Mouse (Mus musculus) limb, embryonic 10.5 days (tissue): ENCODE data around the gene Rnft2. TPM values are rescaled to one million over a fixed set of nuclear protein-coding genes. Genes with fewer than 3 reads are reported as not detected.

ENCODE experiments used
- DNase-seq: peaks from one replicate; pipeline ENCODE4 v3.0.0-alpha.2; 2017; ENCODE audit warnings: low spot score
- H3K27ac ChIP-seq: fragments of 300-500 bp; sonication (generic); 2 replicates; pipeline ENCODE4 v1.5.1; 2016; ENCODE audit warnings: mild to moderate bottlenecking
- H3K27me3 ChIP-seq: fragments of 300-500 bp; sonication (generic); 2 replicates; pipeline ENCODE4 v1.6.1; 2016; ENCODE audit warnings: low read depth, mild to moderate bottlenecking; ENCODE audit not compliant: poor library complexity, severe bottlenecking
- H3K36me3 ChIP-seq: fragments of 300-500 bp; sonication (generic); 2 replicates; pipeline ENCODE4 v1.6.1; 2016; ENCODE audit warnings: mild to moderate bottlenecking, moderate library complexity
- H3K4me1 ChIP-seq: fragments of 300-500 bp; sonication (generic); 2 replicates; pipeline ENCODE4 v1.6.1; 2016
- H3K4me3 ChIP-seq: fragments of 300-500 bp; sonication (generic); 2 replicates; pipeline ENCODE4 v1.5.1; 2016; ENCODE audit warnings: mild to moderate bottlenecking, moderate library complexity
- H3K9me3 ChIP-seq: fragments of 300-500 bp; sonication (generic); replicated peaks from 2 replicates; pipeline ENCODE4 v1.6.1; 2016; ENCODE audit warnings: mild to moderate bottlenecking
- WGBS: fragments of 180-500 bp; shearing (Covaris S2); methylation state at CpG from one replicate; pipeline ENCODE4 v1.1.7; 2016; 5-methylcytosine and 5-hydroxymethylcytosine counted together
- polyA plus RNA-seq: library from polyadenylated mRNA; unstranded; fragments of >200 nt; fragmentation: Nextera tagmentation; extraction: Ambion mirVana; gene quantifications from 2 replicates; pipeline ENCODE4 v1.2.1, GENCODE M21; 2016

Gene Rnft2
- polyA plus RNA-seq, 1 experiment from 2014 or later: 4.9 TPM

GRCm38 (mm10) chr5:118236891-118237290 lies 8.0 kb downstream of the Rnft2 start:
- Histone ChIP-seq H3K36me3 (peaks cover 46% of the 10 kb centered on the region), H3K27ac (no peak overlapping the region), H3K4me3 (no peak overlapping the region), H3K4me1 (no peaks in the 10 kb centered on the region), H3K27me3 (no peaks in the 10 kb centered on the region), H3K9me3 (no peaks in the 10 kb centered on the region)
- DNase-seq: no peak
- WGBS: 85% methylated on average over 12 of the region's 12 CpGs

GRCm38 (mm10) chr5:118230071-118230611 lies 14.8 kb downstream of the Rnft2 start:
- no peaks in the 10 kb centered on the region for H3K9me3 ChIP-seq
- H3K36me3 ChIP-seq: peaks cover 39% of the 10 kb centered on the region
- DNase-seq: no peak
- WGBS: 93% methylated on average over 13 of the region's 13 CpGs
- H3K27me3 ChIP-seq: no peaks in the 10 kb centered on the region
- no peaks in the 10 kb centered on the region for H3K4me1 ChIP-seq
- no peak overlapping the region for H3K27ac ChIP-seq
- H3K4me3 ChIP-seq: no peak overlapping the region

DNA sequence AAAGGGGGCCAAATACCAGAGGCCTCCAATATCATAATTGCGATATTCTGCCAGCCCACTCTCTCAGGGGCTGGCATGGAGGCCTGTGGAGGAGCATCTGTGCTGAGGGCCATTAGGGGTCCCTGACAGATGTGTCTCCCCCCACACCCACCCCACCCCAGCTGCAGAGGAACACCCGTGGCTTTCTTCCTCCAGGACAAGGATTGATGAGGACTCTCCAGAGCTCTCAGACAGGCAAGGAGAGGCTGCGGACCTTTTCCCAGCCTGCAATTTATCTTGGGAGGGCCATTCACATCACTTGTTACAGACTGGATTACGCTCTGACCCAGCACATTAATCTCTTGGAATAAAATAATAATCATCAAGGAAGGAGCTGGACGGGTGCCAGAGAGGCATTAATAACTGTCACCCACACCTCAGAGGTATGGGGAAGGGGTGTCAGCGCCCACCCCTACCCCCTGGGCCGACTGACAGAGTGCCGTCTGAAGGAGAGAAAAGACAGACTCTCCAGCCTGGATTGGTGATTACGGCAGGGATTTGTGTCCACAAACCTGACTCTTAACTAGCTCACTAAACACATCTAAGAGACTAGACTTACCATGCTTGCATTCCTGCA lies 21.7 kb downstream of the Rnft2 start:
- Histone ChIP-seq H3K36me3 (peaks cover 28% of the 10 kb centered on the region), H3K9me3 (no peaks in the 10 kb centered on the region), H3K27me3 (no peaks in the 10 kb centered on the region), H3K27ac (no peak overlapping the region), H3K4me3 (no peak overlapping the region), H3K4me1 (no peaks in the 10 kb centered on the region)
- 43% methylated on average over 9 of the region's 9 CpGs for WGBS
- no peak for DNase-seq

GRCm38 (mm10) chr5:118217410-118217809 lies 27.5 kb downstream of the Rnft2 start:
- H3K27ac ChIP-seq: no peak overlapping the region
- no peaks in the 10 kb centered on the region for H3K27me3 ChIP-seq
- no peaks in the 10 kb centered on the region for H3K9me3 ChIP-seq
- peaks cover 19% of the 10 kb centered on the region for H3K4me1 ChIP-seq
- peaks cover 26% of the 10 kb centered on the region for H3K36me3 ChIP-seq
- no peak for DNase-seq
- 80% methylated on average over 6 of the region's 6 CpGs for WGBS
- no peak overlapping the region for H3K4me3 ChIP-seq

- peak; percentile 77 for DNase-seq
- peak overlapping the region; percentile 50 for H3K4me3 ChIP-seq
- H3K27ac ChIP-seq: peak overlapping the region; percentile 37; the same call in 1 of the 2 replicates
- H3K9me3 ChIP-seq: no peaks in the 10 kb centered on the region
- H3K4me1 ChIP-seq: peaks cover 27% of the 10 kb centered on the region
- H3K36me3 ChIP-seq: peaks cover 16% of the 10 kb centered on the region
- 10% methylated on average over 24 of the region's 24 CpGs for WGBS
- no peaks in the 10 kb centered on the region for H3K27me3 ChIP-seq
These were observed 30.3 kb downstream of the Rnft2 start for GRCm38 (mm10) chr5:118214418-118215154.

GRCm38 (mm10) chr5:118214012-118214411 lies 30.9 kb downstream of the Rnft2 start:
- Histone ChIP-seq H3K4me1 (peaks cover 31% of the 10 kb centered on the region), H3K36me3 (peaks cover 16% of the 10 kb centered on the region), H3K4me3 (peak overlapping the region; percentile 50), H3K9me3 (no peaks in the 10 kb centered on the region), H3K27me3 (no peaks in the 10 kb centered on the region), H3K27ac (peak overlapping the region; percentile 37; the same call in 1 of the 2 replicates)
- WGBS: 38% methylated on average over 5 of the region's 5 CpGs
- DNase-seq: no peak

GRCm38 (mm10) chr5:118205852-118206251 lies 39.1 kb downstream of the Rnft2 start:
- H3K27ac ChIP-seq: no peak overlapping the region
- peaks cover 4% of the 10 kb centered on the region; the same call in 1 of the 2 replicates for H3K36me3 ChIP-seq
- H3K27me3 ChIP-seq: peaks cover 18% of the 10 kb centered on the region
- peaks cover 44% of the 10 kb centered on the region for H3K4me1 ChIP-seq
- H3K4me3 ChIP-seq: no peak overlapping the region
- no peak for DNase-seq
- 69% methylated on average over 8 of the region's 8 CpGs for WGBS
- H3K9me3 ChIP-seq: no peaks in the 10 kb centered on the region

- H3K9me3 ChIP-seq: no peaks in the 10 kb centered on the region
- H3K4me3 ChIP-seq: no peak overlapping the region
- H3K27me3 ChIP-seq: peaks cover 22% of the 10 kb centered on the region
- H3K4me1 ChIP-seq: peaks cover 42% of the 10 kb centered on the region
- H3K27ac ChIP-seq: no peak overlapping the region
- peaks cover 4% of the 10 kb centered on the region; the same call in 1 of the 2 replicates for H3K36me3 ChIP-seq
- WGBS: 52% methylated on average over 16 of the region's 16 CpGs
- DNase-seq: no peak
These were observed 40.1 kb downstream of the Rnft2 start for GRCm38 (mm10) chr5:118204675-118205440.

DNA sequence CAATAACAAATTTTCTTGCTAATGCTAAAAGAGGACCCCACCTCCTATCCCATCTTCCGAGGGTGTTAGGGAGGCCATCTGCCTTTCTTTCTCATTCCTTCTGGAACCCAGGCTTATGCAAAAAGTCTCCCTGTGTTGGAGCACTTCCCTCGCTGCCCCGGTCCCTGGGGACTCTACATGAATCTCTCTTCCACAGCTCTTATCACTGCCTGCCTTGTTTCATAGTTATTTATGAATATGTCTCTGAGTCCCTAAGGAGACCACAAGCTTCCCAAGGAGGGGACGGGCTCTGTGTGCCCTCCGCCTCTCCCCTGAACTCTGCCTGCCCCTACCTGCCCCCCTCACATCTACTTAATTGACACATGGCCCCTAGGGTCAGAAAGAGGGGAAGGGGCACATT lies 45.2 kb downstream of the Rnft2 start:
- Histone ChIP-seq H3K4me3 (no peak overlapping the region), H3K36me3 (peaks cover 4% of the 10 kb centered on the region; the same call in 1 of the 2 replicates), H3K27ac (no peak overlapping the region), H3K4me1 (peaks cover 22% of the 10 kb centered on the region), H3K9me3 (no peaks in the 10 kb centered on the region), H3K27me3 (peaks cover 23% of the 10 kb centered on the region)
- DNase-seq: no peak
- WGBS: 69% methylated on average over 5 of the region's 5 CpGs

DNA sequence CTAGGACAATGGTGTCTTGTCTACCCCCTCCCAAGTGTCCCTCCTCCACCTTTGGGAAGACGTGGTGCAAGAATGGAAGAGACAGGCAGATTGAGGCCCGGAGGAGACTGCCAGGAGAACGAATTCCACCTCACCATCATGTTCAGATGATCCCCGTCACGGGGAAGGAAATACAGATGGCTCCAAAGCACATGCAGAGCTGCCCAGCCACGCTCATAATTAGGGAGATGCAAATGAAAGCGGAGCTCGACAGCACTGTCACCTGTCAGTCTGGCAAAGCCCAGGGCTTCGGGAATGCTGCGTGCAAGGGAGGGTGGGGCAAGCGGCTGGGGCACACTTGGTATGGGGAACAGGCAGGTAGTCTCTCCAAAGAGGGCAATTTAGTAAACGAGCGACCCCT lies 47.5 kb downstream of the Rnft2 start:
- H3K27me3 ChIP-seq: peaks cover 45% of the 10 kb centered on the region
- no peaks in the 10 kb centered on the region for H3K9me3 ChIP-seq
- no peak for DNase-seq
- H3K27ac ChIP-seq: no peak overlapping the region
- no peak overlapping the region for H3K4me3 ChIP-seq
- H3K36me3 ChIP-seq: peaks cover 4% of the 10 kb centered on the region; the same call in 1 of the 2 replicates
- 73% methylated on average over 13 of the region's 13 CpGs for WGBS
- peaks cover 21% of the 10 kb centered on the region for H3K4me1 ChIP-seq

- Histone ChIP-seq H3K27me3 (peaks cover 66% of the 10 kb centered on the region), H3K27ac (no peak overlapping the region), H3K9me3 (no peaks in the 10 kb centered on the region), H3K4me3 (no peak overlapping the region), H3K4me1 (peaks cover 48% of the 10 kb centered on the region), H3K36me3 (no peaks in the 10 kb centered on the region)
- DNase-seq: no peak
- 30% methylated on average over 18 of the region's 18 CpGs for WGBS
These were observed 52.7 kb downstream of the Rnft2 start for GRCm38 (mm10) chr5:118192221-118192620.

DNA sequence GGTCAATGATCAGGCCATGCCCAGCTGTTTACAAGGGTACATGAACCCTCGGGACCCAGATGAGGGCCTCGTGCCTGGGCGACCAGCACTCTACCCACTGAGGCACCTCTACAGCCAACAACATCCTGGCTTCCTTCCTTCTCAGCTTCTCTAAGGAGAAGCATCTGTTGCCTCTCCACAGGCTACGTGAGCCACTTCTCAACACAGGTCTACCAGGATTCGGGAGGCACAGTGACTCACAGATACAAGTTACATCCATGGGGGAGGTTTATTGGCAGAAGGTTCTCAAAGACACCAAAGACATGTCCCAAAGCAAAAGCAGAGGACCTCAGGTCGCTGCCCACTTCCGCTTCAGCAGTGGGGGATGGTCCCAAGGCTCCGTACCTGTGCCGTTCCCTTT lies 54.4 kb downstream of the Rnft2 start:
- Histone ChIP-seq H3K9me3 (no peaks in the 10 kb centered on the region), H3K27me3 (peaks cover 66% of the 10 kb centered on the region), H3K27ac (no peak overlapping the region; the same call in 1 of the 2 replicates), H3K36me3 (no peaks in the 10 kb centered on the region), H3K4me1 (peaks cover 51% of the 10 kb centered on the region), H3K4me3 (no peak overlapping the region)
- no peak for DNase-seq
- WGBS: 87% methylated on average over 9 of the region's 9 CpGs
